Mouse (Mus musculus): Measurements from ENCODE around the gene Dbi. TPM values are rescaled to one million over a fixed set of nuclear protein-coding genes. Genes with fewer than 3 reads are reported as not detected.
A peak's percentile ranks its signal among the peaks of the same experiment; 100 is the strongest.
"Not testable (repeated sequence)": the region's sequence is repeated elsewhere in the genome, so short reads cannot be mapped to it uniquely, and the experiment has no call there.

The Dbi gene
- polyA plus RNA-seq, 1 experiment from 2014 or later, result 571 TPM

- Histone ChIP-seq H3K4me1 (ENCODE audit: control insufficient read depth, insufficient read depth, low read length) (no peaks in the 10 kb centered on the region), H3K27me3 (ENCODE audit: control insufficient read depth, insufficient read depth, low read length) (no peaks in the 10 kb centered on the region), H3K36me3 (ENCODE audit: control insufficient read depth, insufficient read depth, low read length) (no peaks in the 10 kb centered on the region), H3K4me2 (replicated peaks; ENCODE audit: low read depth, low read length) (no peak overlapping the region), H3K9me3 (ENCODE audit: control insufficient read depth, low read length) (0 out of 2 replicates have a peak, but pooled peaks cover 3% of the 10 kb centered on the region), H3K9ac (ENCODE audit: low read depth, low read length) (no peak overlapping the region), H3K4me3 (ENCODE audit: low read length) (no peak overlapping the region), H3K27ac (ENCODE audit: low read depth, low read length) (no peak overlapping the region)
- no peak for ATAC-seq (ENCODE audit: low FRiP score, low TSS enrichment)
- 85% methylated on average over 3 of the region's 3 CpGs for WGBS
Observed at GRCm38 (mm10) chr1:120094920-120095319, 26.0 kb downstream of the Dbi start.

DNA sequence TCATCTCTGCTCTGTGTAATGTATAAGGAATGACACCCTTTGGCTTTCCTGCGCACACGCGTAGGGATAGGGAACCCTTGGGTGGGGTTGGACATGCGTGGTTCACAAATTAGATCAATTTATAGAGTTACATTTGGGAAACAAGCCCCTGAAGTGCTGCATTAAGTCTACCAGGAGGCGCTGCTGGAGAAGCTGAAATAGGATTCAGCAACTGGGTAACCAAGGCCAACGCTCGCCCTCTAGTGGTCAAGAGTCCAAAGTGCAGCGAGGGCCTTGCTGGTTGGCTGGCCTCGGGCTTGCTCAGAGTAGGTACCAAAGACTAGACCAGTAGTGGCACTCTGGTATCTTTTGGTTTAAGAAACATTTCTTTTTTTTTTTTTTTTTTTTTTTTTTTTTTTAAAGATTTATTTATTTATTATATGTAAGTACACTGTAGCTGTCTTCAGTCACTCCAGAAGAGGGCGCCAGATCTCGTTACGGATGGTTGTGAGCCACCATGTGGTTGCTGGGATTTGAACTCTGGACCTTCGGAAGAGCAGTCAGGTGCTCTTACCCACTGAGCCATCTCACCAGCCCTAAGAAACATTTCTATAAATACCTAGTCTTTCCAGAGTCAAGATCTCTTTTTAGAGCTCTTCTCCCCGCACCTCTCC, 27.3 kb downstream of the Dbi start:
- 51% methylated on average over 11 of the region's 14 CpGs for WGBS
- 0 out of 2 replicates have a peak, but pooled peaks have one; percentile 56 for ATAC-seq (ENCODE audit: low FRiP score, low TSS enrichment)

GRCm38 (mm10) chr1:120090880-120091570, 29.9 kb downstream of the Dbi start:
- Histone ChIP-seq H3K4me2 (replicated peaks; ENCODE audit: low read depth, low read length) (no peak overlapping the region), H3K36me3 (ENCODE audit: control insufficient read depth, insufficient read depth, low read length) (no peaks in the 10 kb centered on the region), H3K9me3 (ENCODE audit: control insufficient read depth, low read length) (0 out of 2 replicates have a peak, but pooled peaks cover 3% of the 10 kb centered on the region), H3K9ac (ENCODE audit: low read depth, low read length) (no peak overlapping the region), H3K4me3 (ENCODE audit: low read length) (no peak overlapping the region), H3K27ac (ENCODE audit: low read depth, low read length) (no peak overlapping the region), H3K4me1 (ENCODE audit: control insufficient read depth, insufficient read depth, low read length) (no peaks in the 10 kb centered on the region), H3K27me3 (ENCODE audit: control insufficient read depth, insufficient read depth, low read length) (no peaks in the 10 kb centered on the region)
- WGBS, result 84% methylated on average over 8 of the region's 8 CpGs
- ATAC-seq (ENCODE audit: low FRiP score, low TSS enrichment), result no peak

More for the DNA sequence above, 27.3 kb downstream of the Dbi start:
- H3K36me3 ChIP-seq (ENCODE audit: control insufficient read depth, insufficient read depth, low read length); H3K9me3 ChIP-seq (ENCODE audit: control insufficient read depth, low read length); H3K4me3 ChIP-seq (ENCODE audit: low read length); H3K4me2 ChIP-seq (replicated peaks; ENCODE audit: low read depth, low read length); H3K27me3 ChIP-seq (ENCODE audit: control insufficient read depth, insufficient read depth, low read length); H3K9ac ChIP-seq (ENCODE audit: low read depth, low read length); H3K27ac ChIP-seq (ENCODE audit: low read depth, low read length); H3K4me1 ChIP-seq (ENCODE audit: control insufficient read depth, insufficient read depth, low read length): not testable (repeated sequence)

DNA sequence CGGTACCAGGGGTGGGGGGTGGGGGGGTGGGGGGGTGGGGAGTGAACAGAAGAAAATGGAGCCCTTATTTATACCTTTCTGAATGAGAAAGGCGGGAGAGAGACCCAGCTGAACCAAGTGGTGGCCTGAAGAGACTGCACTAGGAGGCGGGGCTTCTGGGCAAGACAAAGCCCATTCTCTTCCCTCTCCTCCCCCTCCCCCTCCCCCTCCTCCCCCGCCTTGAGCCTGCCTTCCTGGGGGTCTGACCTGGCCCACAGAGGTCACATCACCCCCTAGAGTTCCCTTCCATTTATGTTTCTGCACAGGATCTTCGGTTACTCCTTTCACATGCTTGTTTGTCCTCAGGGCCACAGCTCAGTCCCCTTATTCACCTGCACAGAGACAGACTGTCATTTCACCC, 31.7 kb downstream of the Dbi start:
- Histone ChIP-seq H3K4me3 (ENCODE audit: low read length) (no peak overlapping the region), H3K27ac (ENCODE audit: low read depth, low read length) (no peak overlapping the region), H3K9me3 (ENCODE audit: control insufficient read depth, low read length) (0 out of 2 replicates have a peak, but pooled peaks cover 3% of the 10 kb centered on the region), H3K9ac (ENCODE audit: low read depth, low read length) (no peak overlapping the region), H3K36me3 (ENCODE audit: control insufficient read depth, insufficient read depth, low read length) (no peaks in the 10 kb centered on the region), H3K27me3 (ENCODE audit: control insufficient read depth, insufficient read depth, low read length) (no peaks in the 10 kb centered on the region), H3K4me1 (ENCODE audit: control insufficient read depth, insufficient read depth, low read length) (no peaks in the 10 kb centered on the region), H3K4me2 (replicated peaks; ENCODE audit: low read depth, low read length) (no peak overlapping the region)
- 16% methylated on average over 3 of the region's 5 CpGs for whole genome bisulfite sequencing
- ATAC-seq (ENCODE audit: low FRiP score, low TSS enrichment), result no peak

GRCm38 (mm10) chr1:120086644-120087043, 34.2 kb downstream of the Dbi start:
- Histone ChIP-seq H3K36me3 (ENCODE audit: control insufficient read depth, insufficient read depth, low read length) (no peaks in the 10 kb centered on the region), H3K27me3 (ENCODE audit: control insufficient read depth, insufficient read depth, low read length) (no peaks in the 10 kb centered on the region), H3K4me1 (ENCODE audit: control insufficient read depth, insufficient read depth, low read length) (0 out of 2 replicates have a peak, but pooled peaks cover 7% of the 10 kb centered on the region), H3K27ac (ENCODE audit: low read depth, low read length) (no peak overlapping the region), H3K4me3 (ENCODE audit: low read length) (no peak overlapping the region), H3K9me3 (ENCODE audit: control insufficient read depth, low read length) (no peaks in the 10 kb centered on the region), H3K9ac (ENCODE audit: low read depth, low read length) (no peak overlapping the region), H3K4me2 (replicated peaks; ENCODE audit: low read depth, low read length) (no peak overlapping the region)
- ATAC-seq (ENCODE audit: low FRiP score, low TSS enrichment), result no peak
- WGBS, result 70% methylated on average over 13 of the region's 13 CpGs

DNA sequence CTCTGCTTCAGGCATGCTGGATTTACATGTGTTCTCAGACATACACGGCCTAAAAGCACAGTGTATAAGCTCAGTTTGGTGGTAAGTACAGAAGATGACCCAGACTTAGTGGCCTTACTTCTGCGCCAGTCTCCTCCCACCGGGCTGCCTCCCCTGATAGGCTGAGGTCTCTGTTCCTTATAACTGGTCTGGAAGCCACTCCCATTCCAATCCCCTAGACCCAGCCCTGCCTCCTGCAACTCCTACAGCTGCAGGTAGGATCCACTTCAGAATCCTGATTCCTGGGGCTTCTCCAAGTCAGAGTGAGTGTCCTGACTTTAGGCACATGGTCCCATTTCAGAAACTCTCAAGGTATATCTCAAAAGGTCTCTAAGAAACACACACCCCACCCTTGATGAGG, 35.2 kb downstream of the Dbi start:
- Histone ChIP-seq H3K4me2 (replicated peaks; ENCODE audit: low read depth, low read length) (no peak overlapping the region), H3K27ac (ENCODE audit: low read depth, low read length) (no peak overlapping the region), H3K27me3 (ENCODE audit: control insufficient read depth, insufficient read depth, low read length) (no peaks in the 10 kb centered on the region), H3K4me1 (ENCODE audit: control insufficient read depth, insufficient read depth, low read length) (0 out of 2 replicates have a peak, but pooled peaks cover 7% of the 10 kb centered on the region), H3K4me3 (ENCODE audit: low read length) (no peak overlapping the region), H3K9me3 (ENCODE audit: control insufficient read depth, low read length) (no peaks in the 10 kb centered on the region), H3K9ac (ENCODE audit: low read depth, low read length) (no peak overlapping the region), H3K36me3 (ENCODE audit: control insufficient read depth, insufficient read depth, low read length) (no peaks in the 10 kb centered on the region)
- ATAC-seq (ENCODE audit: low FRiP score, low TSS enrichment), result no peak
- WGBS, result 63% methylated on average over 3 of the region's 3 CpGs

- Histone ChIP-seq H3K27ac (ENCODE audit: low read depth, low read length) (no peak overlapping the region), H3K4me2 (replicated peaks; ENCODE audit: low read depth, low read length) (no peak overlapping the region), H3K36me3 (ENCODE audit: control insufficient read depth, insufficient read depth, low read length) (no peaks in the 10 kb centered on the region), H3K9ac (ENCODE audit: low read depth, low read length) (no peak overlapping the region), H3K4me3 (ENCODE audit: low read length) (no peak overlapping the region), H3K4me1 (ENCODE audit: control insufficient read depth, insufficient read depth, low read length) (0 out of 2 replicates have a peak, but pooled peaks cover 7% of the 10 kb centered on the region), H3K9me3 (ENCODE audit: control insufficient read depth, low read length) (no peaks in the 10 kb centered on the region), H3K27me3 (ENCODE audit: control insufficient read depth, insufficient read depth, low read length) (no peaks in the 10 kb centered on the region)
- ATAC-seq (ENCODE audit: low FRiP score, low TSS enrichment), result no peak
- WGBS, result 58% methylated on average over 5 of the region's 5 CpGs
Observed at GRCm38 (mm10) chr1:120083921-120084517, 36.9 kb downstream of the Dbi start.

DNA sequence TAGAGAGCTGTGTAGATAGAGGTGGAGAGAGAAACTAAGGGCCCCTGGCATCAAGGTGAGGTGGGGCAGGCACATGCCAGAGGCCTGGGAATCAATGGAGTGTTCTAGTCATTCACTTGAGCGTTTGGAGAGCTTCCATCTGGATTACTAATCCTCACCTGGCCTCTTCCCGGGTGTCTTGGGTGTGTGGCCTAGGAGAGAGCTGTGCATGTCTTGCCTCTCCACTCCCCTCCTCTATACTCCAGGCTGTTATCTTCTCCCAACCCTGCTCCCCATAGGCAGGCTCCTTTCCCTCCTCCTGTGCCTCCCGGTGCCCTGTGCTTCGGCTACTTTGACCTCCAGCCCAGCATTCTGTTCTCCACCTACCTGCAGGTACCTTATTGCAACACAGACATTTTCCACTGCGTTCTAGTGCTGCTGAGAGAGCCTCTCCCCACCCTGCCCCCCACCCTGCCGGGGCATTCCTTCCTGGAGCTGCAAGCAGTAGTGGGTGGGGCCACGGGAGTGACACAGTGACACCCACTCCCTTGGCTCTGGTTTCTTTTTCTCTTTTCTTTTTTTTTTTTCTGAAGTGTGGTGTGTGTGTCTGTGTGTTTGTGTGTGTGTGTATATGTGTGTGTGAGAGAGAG, 37.8 kb downstream of the Dbi start:
- ATAC-seq (ENCODE audit: low FRiP score, low TSS enrichment), result peak; percentile 66
- Histone ChIP-seq H3K9ac (ENCODE audit: low read depth, low read length) (no peak overlapping the region), H3K4me2 (replicated peaks; ENCODE audit: low read depth, low read length) (peak overlapping the region; percentile 21; the same call in 1 of the 2 replicates), H3K36me3 (ENCODE audit: control insufficient read depth, insufficient read depth, low read length) (no peaks in the 10 kb centered on the region), H3K4me3 (ENCODE audit: low read length) (no peak overlapping the region), H3K9me3 (ENCODE audit: control insufficient read depth, low read length) (no peaks in the 10 kb centered on the region), H3K27me3 (ENCODE audit: control insufficient read depth, insufficient read depth, low read length) (no peaks in the 10 kb centered on the region), H3K27ac (ENCODE audit: low read depth, low read length) (no peak overlapping the region), H3K4me1 (ENCODE audit: control insufficient read depth, insufficient read depth, low read length) (0 out of 2 replicates have a peak, but pooled peaks cover 7% of the 10 kb centered on the region)
- WGBS, result 25% methylated on average over 7 of the region's 7 CpGs
